In genomic region chr6:88199001-88199717, GRCm38 (mm10) we compare ENCODE assay signal across 9 mouse cellular contexts. TPM values are rescaled to one million over a fixed set of nuclear protein-coding genes. Genes with fewer than 3 reads are reported as not detected.
A peak's percentile ranks its signal among the peaks of the same experiment; 100 is the strongest.
DNase-seq lines count a peak whose midpoint lies in the region; ATAC-seq lines count a peak whose summit lies in the region.
"Had no signal": no experiment of that assay in that cellular context is flagged by ENCODE, and none has a peak within 500 bp of the region (broad histone marks: within the 10 kb centered on the region; RNA-seq: fewer than 3 reads in every experiment).

No protein-coding gene starts in this region.

- peaks cover 32% of the 10 kb centered on the region for H3K4me1 ChIP-seq in erythroblast, embryonic 14.5 days (ENCODE audit: control insufficient read depth)
- H3K4me1 ChIP-seq in liver, embryonic 15.5 days (replicated peaks): peaks cover 56% of the 10 kb centered on the region
- peaks cover 44% of the 10 kb centered on the region for H3K4me1 ChIP-seq in stomach, embryonic 15.5 days

- H3K9me3 ChIP-seq in erythroblast, embryonic 14.5 days (ENCODE audit: control insufficient read depth, low read length): no peaks in the 10 kb centered on the region; the same call in 1 of the 2 replicates
- H3K9me3 ChIP-seq in liver, embryonic 15.5 days (replicated peaks): no peaks in the 10 kb centered on the region
- H3K9me3 ChIP-seq in stomach, embryonic 15.5 days: no peaks in the 10 kb centered on the region

- peak overlapping the region; percentile 35 for H3K4me3 ChIP-seq in erythroblast, embryonic 14.5 days (replicated peaks)
- H3K4me3 ChIP-seq in liver, embryonic 15.5 days (replicated peaks): peak overlapping the region; percentile 52
- peak overlapping the region; percentile 47 for H3K4me3 ChIP-seq in stomach, embryonic 15.5 days (replicated peaks)

- DNase-seq in R1 (ENCODE audit: low read depth, low spot score): peak; percentile 54
- DNase-seq in heart, postnatal 14 days: peak; percentile 25 to 34
- no peak for DNase-seq in cerebellum, adult 11-12 months
- DNase-seq in thymus, postnatal 10 days (ENCODE audit: low spot score in 2 of 2): no peak

- H3K9ac ChIP-seq in liver, embryonic 15.5 days: no peak overlapping the region; the same call in 1 of the 2 replicates
- H3K9ac ChIP-seq in stomach, embryonic 15.5 days: no peak overlapping the region

- H3K4me2 ChIP-seq in liver, embryonic 15.5 days: peak overlapping the region; percentile 75
- peak overlapping the region; percentile 88 for H3K4me2 ChIP-seq in stomach, embryonic 15.5 days

- WGBS in liver, embryonic 15.5 days (ENCODE audit: insufficient replicate concordance): under 1% methylated on average over 39 of the region's 39 CpGs
- WGBS in stomach, embryonic 15.5 days: 1% methylated on average over 39 of the region's 39 CpGs

- H3K36me3 ChIP-seq in erythroblast, embryonic 14.5 days (ENCODE audit: control insufficient read depth): no peaks in the 10 kb centered on the region
- no peaks in the 10 kb centered on the region for H3K36me3 ChIP-seq in liver, embryonic 15.5 days (replicated peaks)
- H3K36me3 ChIP-seq in stomach, embryonic 15.5 days: no peaks in the 10 kb centered on the region

- no peak overlapping the region for H3K27ac ChIP-seq in liver, embryonic 15.5 days (replicated peaks)
- no peak overlapping the region for H3K27ac ChIP-seq in stomach, embryonic 15.5 days

- intact Hi-C loops in heart, postnatal 14 days (cut with DNase I): no loop called here

- ATAC-seq in erythroblast, adult 5-6 weeks (replicated peaks; ENCODE audit: low FRiP score, poor library complexity, severe bottlenecking): no peak
- no peak for ATAC-seq in liver, embryonic 15.5 days (ENCODE audit: insufficient read depth)
- no peak for ATAC-seq in stomach, embryonic 15.5 days (ENCODE audit: insufficient read depth, low FRiP score, low read depth)

- peaks cover 100% of the 10 kb centered on the region for H3K27me3 ChIP-seq in erythroblast, embryonic 14.5 days (ENCODE audit: control insufficient read depth)
- peaks cover 99% of the 10 kb centered on the region for H3K27me3 ChIP-seq in liver, embryonic 15.5 days
- H3K27me3 ChIP-seq in stomach, embryonic 15.5 days (replicated peaks): peaks cover 94% of the 10 kb centered on the region

RNA-seq across cellular contexts. Expression of gene Gata2, which starts 5.5 kb away (rescaled TPM):
- 0.62 and 0.82 TPM in 2 replicates for polyA plus RNA-seq in erythroblast, embryonic 14.5 days (2012)
- total RNA-seq in erythroblast, adult 5-6 weeks (2015; ENCODE audit: low replicate concordance): 3.8 and 9.4 TPM in 2 replicates
- 4.4 and 7.9 TPM in 2 replicates for total RNA-seq in erythroblast, adult 5-6 weeks (2017; ENCODE audit: low replicate concordance)
- 10 to 100 TPM; 21.4 to 23.7 TPM for total RNA-seq in heart, postnatal 14 days (2021)
- 3.5 and 5.2 TPM in 2 replicates for polyA plus RNA-seq in liver, embryonic 15.5 days (2015; fragmentation: Nextera tagmentation; extraction: Ambion mirVana)
- polyA plus RNA-seq in stomach, embryonic 15.5 days (2015; fragmentation: Nextera tagmentation; extraction: Ambion mirVana): 7.0 and 12.0 TPM in 2 replicates

RNA-seq across cellular contexts. Expression of gene Dnajb8, which starts 22.9 kb away (rescaled TPM):
- not detected in 2 replicates for polyA plus RNA-seq in erythroblast, embryonic 14.5 days (2012)
- total RNA-seq in erythroblast, adult 5-6 weeks (2015; ENCODE audit: low replicate concordance): not detected in 2 replicates
- total RNA-seq in erythroblast, adult 5-6 weeks (2017; ENCODE audit: low replicate concordance): not detected in 2 replicates
- not detected for total RNA-seq in heart, postnatal 14 days (2021)
- not detected in 2 replicates for polyA plus RNA-seq in liver, embryonic 15.5 days (2015; fragmentation: Nextera tagmentation; extraction: Ambion mirVana)
- polyA plus RNA-seq in stomach, embryonic 15.5 days (2015; fragmentation: Nextera tagmentation; extraction: Ambion mirVana): not detected in 2 replicates
- total RNA-seq: heart, adult 18-20 months had no signal

Comparison
In these comparisons a context has a peak if more than half of its experiments do, and no peak if none do; other contexts are left out.
1. DNase-seq: peak in R1 (single experiment) and heart, postnatal 14 days (2 of 2); none in cerebellum, adult 11-12 months (single experiment) and thymus, postnatal 10 days (0 of 2).
2. Peak in every context shown above with its lines, with median percentiles within 50 percentile points of each other: H3K4me3 ChIP-seq.